Mouse (Mus musculus) spleen, postnatal 10 days (tissue): ENCODE results near the gene St14.
A peak's percentile ranks its signal among the peaks of the same experiment; 100 is the strongest.
"Not testable (repeated sequence)": the region's sequence is repeated elsewhere in the genome, so short reads cannot be mapped to it uniquely, and the experiment has no call there.

ENCODE experiments used
- DNase-seq, 2 experiments: peaks; one replicate each; pipeline ENCODE4 v3.0.0; 2021 to 2022; ENCODE audit warnings: low spot score in 2 of 2

The St14 gene

GRCm38 (mm10) chr9:31086754-31087145, 44.9 kb downstream of the St14 start:
- no peak for DNase-seq

GRCm38 (mm10) chr9:31086085-31086753, 45.4 kb downstream of the St14 start:
- DNase-seq, result peak; percentile 50 to 78

GRCm38 (mm10) chr9:31085556-31085955, 46.1 kb downstream of the St14 start:
- no peak for DNase-seq

- DNase-seq, result no peak
Measured at GRCm38 (mm10) chr9:31082771-31083170, 48.9 kb downstream of the St14 start.

- peak; percentile 57 to 83 for DNase-seq
Measured at GRCm38 (mm10) chr9:31082054-31082666, 49.5 kb downstream of the St14 start.

GRCm38 (mm10) chr9:31080726-31081125, 50.9 kb downstream of the St14 start:
- no peak for DNase-seq

GRCm38 (mm10) chr9:31074836-31075235, 56.8 kb downstream of the St14 start:
- DNase-seq, result no peak

- no peak for DNase-seq
Measured at GRCm38 (mm10) chr9:31073797-31074196, 57.9 kb downstream of the St14 start.

- DNase-seq, result no peak
Measured at GRCm38 (mm10) chr9:31072256-31072655, 59.4 kb downstream of the St14 start.

GRCm38 (mm10) chr9:31070706-31071105, 60.9 kb downstream of the St14 start:
- DNase-seq, result no peak

- no peak for DNase-seq
Measured at GRCm38 (mm10) chr9:31058723-31059122, 72.9 kb downstream of the St14 start.

- not testable (repeated sequence) for DNase-seq
Measured at GRCm38 (mm10) chr9:31051509-31051908, 80.1 kb downstream of the St14 start.

GRCm38 (mm10) chr9:31050208-31050607, 81.4 kb downstream of the St14 start:
- DNase-seq, result no peak
